Mouse (Mus musculus) ES-Bruce4 (cell line): ENCODE data around the gene Rpl35. TPM values are rescaled to one million over a fixed set of nuclear protein-coding genes. Genes with fewer than 3 reads are reported as not detected.

Experiments used
- H3K27ac ChIP-seq: 2 replicates; pipeline ENCODE4 v1.5.1; 2012; ENCODE audit warnings: low read length, inconsistent platforms; ENCODE audit not compliant: insufficient read depth
- H3K27me3 ChIP-seq: 2 replicates; pipeline ENCODE4 v1.6.1; 2012; ENCODE audit warnings: mild to moderate bottlenecking, low read length, inconsistent platforms; ENCODE audit not compliant: control insufficient read depth, poor library complexity, insufficient read depth, severe bottlenecking
- H3K36me3 ChIP-seq: 2 replicates; pipeline ENCODE4 v1.6.1; 2012; ENCODE audit warnings: inconsistent platforms, mild to moderate bottlenecking, low read length, moderate library complexity; ENCODE audit not compliant: control insufficient read depth, poor library complexity, insufficient read depth, severe bottlenecking
- H3K4me1 ChIP-seq: one replicate; pipeline ENCODE4 v1.8.1; 2011; ENCODE audit warnings: low read length; ENCODE audit not compliant: control insufficient read depth, insufficient read depth
- H3K4me3 ChIP-seq: 2 replicates; pipeline ENCODE4 v1.5.1; 2011; ENCODE audit warnings: low read depth, mild to moderate bottlenecking, low read length
- H3K9ac ChIP-seq: 2 replicates; pipeline ENCODE4 v1.6.1; 2012; ENCODE audit warnings: low read depth, mild to moderate bottlenecking, inconsistent platforms; ENCODE audit not compliant: poor library complexity, severe bottlenecking
- H3K9me3 ChIP-seq: replicated peaks from 2 replicates; pipeline ENCODE4 v1.6.1; 2012; ENCODE audit warnings: mild to moderate bottlenecking, low read length, inconsistent platforms; ENCODE audit not compliant: control insufficient read depth, poor library complexity, insufficient read depth, severe bottlenecking
- CTCF ChIP-seq: IDR thresholded peaks from one replicate; pipeline ENCODE4 v1.8.1; 2011; ENCODE audit warnings: low read depth, low read length
- EP300 ChIP-seq: IDR thresholded peaks from 2 replicates; pipeline ENCODE4 v1.6.1; 2011; ENCODE audit warnings: low read depth, low read length; ENCODE audit not compliant: insufficient read depth
- POLR2A ChIP-seq: IDR thresholded peaks from one replicate; pipeline ENCODE4 v1.8.1; 2011; ENCODE audit warnings: low read length; ENCODE audit not compliant: insufficient read depth
- polyA plus RNA-seq: library from polyadenylated mRNA; stranded (reverse); fragments of >200 nt; gene quantifications from 2 replicates; pipeline ENCODE4 v1.2.4, GENCODE M21; 2011; ENCODE audit warnings: low read depth; ENCODE audit not compliant: missing spikeins, insufficient read depth, insufficient read length

Gene Rpl35
- polyA plus RNA-seq, 1 experiment: 289 TPM

DNA sequence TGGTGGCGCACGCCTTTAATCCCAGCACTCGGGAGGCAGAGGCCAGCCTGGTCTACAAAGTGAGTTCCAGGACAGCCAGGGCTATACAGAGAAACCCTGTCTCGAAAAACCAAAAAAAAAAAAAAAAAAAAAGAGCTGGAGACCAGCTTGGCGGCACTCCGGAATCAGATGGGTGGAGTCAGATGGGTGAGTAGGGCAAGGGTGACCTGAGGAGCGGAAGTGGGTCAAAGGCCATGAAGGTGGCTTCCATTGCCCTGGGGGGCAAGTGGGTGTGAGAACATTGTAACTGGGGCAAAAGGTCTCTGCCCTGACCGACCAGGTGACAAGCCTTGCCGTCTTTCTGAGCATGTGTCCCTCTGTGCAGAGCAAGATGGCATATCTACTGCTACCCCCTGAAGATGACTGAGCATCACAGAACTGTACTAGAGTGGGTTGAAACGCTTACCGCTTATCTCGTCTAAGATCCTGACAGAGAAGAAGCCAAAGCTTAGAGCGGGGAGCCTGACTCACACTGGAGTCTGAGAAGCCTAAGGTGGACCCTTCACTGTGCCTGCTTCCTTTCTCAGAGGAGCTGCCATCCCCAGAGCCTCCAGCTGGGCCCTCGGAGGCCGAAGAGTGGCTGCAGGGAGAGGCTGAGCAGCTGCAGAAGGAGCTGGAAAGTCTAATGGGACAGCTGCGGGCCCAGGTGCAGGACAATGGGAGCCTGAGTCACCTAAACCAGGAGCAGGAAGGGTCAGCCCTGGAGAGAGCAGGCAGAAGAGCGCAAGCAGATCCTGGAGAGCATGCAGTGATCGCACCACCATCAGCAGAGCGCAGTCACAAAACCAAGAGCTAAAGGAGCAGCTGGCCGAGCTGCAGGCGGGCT is 29.3 kb downstream of the Rpl35 start:
- H3K27me3 ChIP-seq: no peaks in the 10 kb centered on the region
- peak overlapping the region; percentile 22 for H3K4me3 ChIP-seq
- H3K9me3 ChIP-seq: no peaks in the 10 kb centered on the region
- peaks cover 7% of the 10 kb centered on the region for H3K4me1 ChIP-seq
- no peaks in the 10 kb centered on the region for H3K36me3 ChIP-seq
- TF ChIP-seq CTCF (no peak), POLR2A (no peak), EP300 (no peak)
- H3K27ac ChIP-seq: no peak overlapping the region
- 0 out of 2 replicates have a peak overlapping the region, but pooled peaks have one; percentile 0 for H3K9ac ChIP-seq

GRCm38 (mm10) chr2:38975181-38975580 is 30.2 kb downstream of the Rpl35 start:
- peak overlapping the region; percentile 10 for H3K4me3 ChIP-seq
- H3K36me3 ChIP-seq: no peaks in the 10 kb centered on the region
- H3K9ac ChIP-seq: no peak overlapping the region
- peaks cover 7% of the 10 kb centered on the region for H3K4me1 ChIP-seq
- H3K9me3 ChIP-seq: no peaks in the 10 kb centered on the region
- H3K27ac ChIP-seq: no peak overlapping the region
- 0 out of 2 replicates have a peak, but pooled peaks have one; percentile 22 for TF ChIP-seq EP300
- TF ChIP-seq POLR2A: no peak
- H3K27me3 ChIP-seq: no peaks in the 10 kb centered on the region

DNA sequence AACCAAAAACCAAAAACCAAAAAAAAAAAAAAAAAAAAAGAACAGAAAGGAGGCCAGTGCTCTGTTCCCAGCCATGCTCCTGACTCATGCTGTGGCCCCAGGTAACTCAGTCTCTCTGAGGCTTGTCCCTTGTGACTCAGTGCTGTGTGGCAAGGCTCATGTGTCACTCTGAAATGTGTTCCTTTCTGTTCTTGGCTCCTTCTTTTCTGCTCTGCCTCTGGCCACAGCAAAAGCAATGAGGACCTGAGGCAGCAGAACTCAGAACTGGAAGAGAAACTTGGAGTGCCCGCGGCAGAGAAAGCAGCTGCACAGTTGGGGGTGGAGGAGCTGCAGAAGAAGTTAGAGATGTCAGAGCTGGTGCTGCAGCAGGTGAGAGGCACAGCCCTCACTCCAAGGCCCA is 31.3 kb downstream of the Rpl35 start:
- no peak overlapping the region for H3K4me3 ChIP-seq
- TF ChIP-seq EP300: no peak
- no peak for TF ChIP-seq CTCF
- TF ChIP-seq POLR2A: no peak
- H3K9ac ChIP-seq: no peak overlapping the region
- H3K27ac ChIP-seq: no peak overlapping the region
- H3K27me3 ChIP-seq: no peaks in the 10 kb centered on the region
- H3K4me1 ChIP-seq: peaks cover 7% of the 10 kb centered on the region
- no peaks in the 10 kb centered on the region for H3K36me3 ChIP-seq
- H3K9me3 ChIP-seq: no peaks in the 10 kb centered on the region

DNA sequence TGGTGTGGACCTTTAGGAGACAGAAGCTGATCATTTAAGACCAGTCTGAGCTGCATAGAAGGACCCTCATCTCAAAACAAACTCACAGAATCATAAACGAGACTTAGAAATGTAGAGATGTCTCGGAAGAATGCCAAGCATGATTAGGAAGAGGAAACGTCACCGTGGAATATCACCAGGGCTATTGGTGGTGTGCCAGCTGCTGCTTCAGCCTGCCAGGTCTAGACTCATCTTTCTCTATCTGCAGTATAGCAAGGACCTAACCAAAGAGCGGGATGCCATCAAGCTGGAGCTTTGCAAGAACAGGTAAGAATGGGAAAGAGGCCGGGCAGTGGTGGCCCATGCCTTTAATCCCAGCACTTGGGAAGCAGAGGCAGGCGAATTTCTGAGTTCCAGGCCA is 31.7 kb downstream of the Rpl35 start:
- Histone ChIP-seq H3K9ac (no peak overlapping the region), H3K27me3 (no peaks in the 10 kb centered on the region), H3K4me1 (peaks cover 7% of the 10 kb centered on the region), H3K9me3 (no peaks in the 10 kb centered on the region), H3K4me3 (no peak overlapping the region), H3K27ac (no peak overlapping the region), H3K36me3 (no peaks in the 10 kb centered on the region)
- TF ChIP-seq EP300 (no peak), POLR2A (no peak), CTCF (no peak)

GRCm38 (mm10) chr2:38973223-38973622 is 32.2 kb downstream of the Rpl35 start:
- Histone ChIP-seq H3K27ac (no peak overlapping the region), H3K9ac (no peak overlapping the region), H3K4me1 (peaks cover 7% of the 10 kb centered on the region), H3K36me3 (no peaks in the 10 kb centered on the region), H3K27me3 (no peaks in the 10 kb centered on the region), H3K4me3 (no peak overlapping the region), H3K9me3 (no peaks in the 10 kb centered on the region)
- TF ChIP-seq CTCF: no peak
- TF ChIP-seq EP300: no peak
- no peak for TF ChIP-seq POLR2A

DNA sequence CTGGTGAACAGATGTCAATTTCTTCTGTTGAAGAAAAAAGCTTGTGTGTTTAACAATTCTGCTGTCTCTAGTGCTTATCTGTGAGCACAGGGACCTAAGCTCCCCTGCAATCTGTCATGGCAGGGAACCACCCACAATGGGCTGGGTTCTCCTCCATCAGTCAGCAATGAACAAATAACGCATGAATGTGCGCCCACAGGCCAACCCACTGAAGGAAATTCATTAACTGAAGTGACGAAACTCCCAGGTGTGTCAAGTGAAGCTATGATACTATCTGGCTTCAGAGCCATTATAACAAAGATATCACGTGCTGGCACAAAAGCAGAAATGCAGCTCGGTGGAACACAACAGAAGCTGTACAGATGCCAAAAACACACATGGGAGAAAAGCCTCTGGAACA is 35.4 kb downstream of the Rpl35 start:
- Histone ChIP-seq H3K36me3 (no peaks in the 10 kb centered on the region), H3K27me3 (no peaks in the 10 kb centered on the region), H3K9me3 (no peaks in the 10 kb centered on the region), H3K4me1 (peaks cover 4% of the 10 kb centered on the region), H3K9ac (no peak overlapping the region), H3K4me3 (no peak overlapping the region), H3K27ac (no peak overlapping the region)
- TF ChIP-seq POLR2A (no peak), EP300 (no peak), CTCF (no peak)
